Mouse (Mus musculus) thymus, adult 2 months (tissue): ENCODE data around the gene Fra10ac1.

Experiments used
- CTCF ChIP-seq: fragments of 200-500 bp; IDR thresholded peaks from 2 replicates; pipeline ENCODE4 v1.5.1; 2012; ENCODE audit warnings: mild to moderate bottlenecking, control low read depth, low read length, moderate library complexity, borderline replicate concordance; ENCODE audit not compliant: control insufficient read depth, poor library complexity, insufficient read depth; ENCODE audit errors: extremely low read depth
- POLR2A ChIP-seq: fragments of 200-500 bp; IDR thresholded peaks from 2 replicates; pipeline ENCODE4 v1.6.1; 2012; ENCODE audit warnings: mild to moderate bottlenecking, low read length, control low read depth, moderate library complexity; ENCODE audit not compliant: control insufficient read depth, poor library complexity, insufficient read depth; ENCODE audit errors: extremely low read depth

DNA sequence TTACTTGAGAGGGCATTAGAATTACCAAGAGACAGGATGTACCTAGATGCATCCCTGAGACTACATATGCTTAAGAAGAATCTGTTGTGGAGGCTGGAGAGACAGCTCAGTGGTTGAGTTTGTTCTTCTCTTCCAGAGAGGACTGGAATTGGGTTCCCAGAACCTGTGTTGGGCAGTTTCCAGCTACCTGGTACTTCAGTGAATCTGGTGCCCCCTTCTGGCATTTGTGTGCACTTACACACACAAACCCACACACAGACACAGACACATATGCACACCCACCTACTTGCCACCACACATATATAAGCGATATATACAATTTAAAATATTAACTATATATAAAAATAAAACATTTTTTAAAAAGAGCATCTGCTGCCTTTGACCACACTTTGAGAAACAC lies 67.7 kb downstream of the Fra10ac1 start:
- TF ChIP-seq CTCF (no peak), POLR2A (no peak)
